Mouse (Mus musculus) gastrocnemius, postnatal 4 days (tissue): ENCODE measurements around the gene Cox6b2. TPM values are rescaled to one million over a fixed set of nuclear protein-coding genes. Genes with fewer than 3 reads are reported as not detected.
A peak's percentile ranks its signal among the peaks of the same experiment; 100 is the strongest.

Experiments used
- DNase-seq, 2 experiments: peaks; one replicate each; pipeline ENCODE4 v3.0.0; 2021 to 2022; ENCODE audit warnings: low spot score in 2 of 2, mixed read lengths in 2 of 2
- total RNA-seq, 2 experiments: library from RNA; stranded (reverse); gene quantifications; 2 replicates each; pipeline ENCODE4 v1.2.3; 2021

Cox6b2 gene
- total RNA-seq, 2 experiments from 2014 or later: 7.6 to 8.0 TPM

DNA sequence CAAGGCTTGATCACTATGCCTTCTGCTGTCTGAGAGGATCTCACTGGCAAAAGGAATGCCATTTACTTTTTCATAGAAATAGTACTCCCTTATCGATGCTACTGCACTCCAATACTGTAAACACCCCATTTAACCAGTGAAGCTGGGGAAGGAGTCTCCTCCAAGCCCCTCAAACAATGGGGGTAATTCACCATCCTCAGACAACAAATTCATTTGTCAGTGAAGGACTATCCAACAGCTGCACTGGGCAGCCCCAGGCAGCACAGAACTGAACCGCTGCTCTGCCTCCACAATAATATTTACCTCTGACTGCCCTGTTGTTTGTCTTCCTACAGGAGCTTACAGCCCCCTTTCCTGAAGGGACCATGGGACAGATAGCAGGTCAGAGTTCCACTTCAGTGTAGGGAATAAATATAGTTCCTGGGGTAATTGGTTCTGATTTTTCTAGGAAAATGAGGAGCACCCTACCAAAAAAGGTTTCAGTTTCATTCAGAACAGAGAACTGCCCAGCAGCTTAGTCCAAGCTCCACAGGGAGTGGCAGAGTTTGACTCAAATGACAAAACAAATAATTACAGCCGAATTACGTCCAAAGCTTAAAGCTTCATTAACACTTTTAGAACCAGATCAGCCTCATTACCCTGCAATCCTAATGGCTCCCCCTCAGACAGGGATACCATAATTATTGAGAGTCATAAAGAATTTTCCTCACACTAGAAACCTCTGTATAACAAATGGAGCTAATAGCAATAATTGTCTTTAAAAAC, 12.2 kb upstream of the Cox6b2 start:
- DNase-seq: no peak

DNA sequence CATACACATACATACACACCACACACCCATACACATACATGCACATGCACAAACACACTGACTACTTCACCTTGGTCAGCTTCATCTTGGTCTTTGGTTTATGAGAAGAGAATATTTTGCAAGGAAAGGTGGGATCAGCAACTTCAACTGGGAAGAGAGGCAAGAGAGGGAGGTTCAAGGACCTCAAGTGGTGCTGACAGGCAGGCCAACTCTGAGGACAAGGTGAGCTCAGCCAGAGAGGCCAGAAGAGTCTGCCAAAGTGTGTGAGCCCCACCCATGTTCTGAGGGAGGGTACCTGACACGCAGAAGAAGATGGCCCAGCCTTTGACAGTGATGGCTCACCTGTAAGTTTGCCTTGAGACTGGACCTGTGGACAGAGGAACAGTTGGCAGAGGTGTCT, 6.8 kb upstream of the Cox6b2 start:
- DNase-seq: no peak

DNA sequence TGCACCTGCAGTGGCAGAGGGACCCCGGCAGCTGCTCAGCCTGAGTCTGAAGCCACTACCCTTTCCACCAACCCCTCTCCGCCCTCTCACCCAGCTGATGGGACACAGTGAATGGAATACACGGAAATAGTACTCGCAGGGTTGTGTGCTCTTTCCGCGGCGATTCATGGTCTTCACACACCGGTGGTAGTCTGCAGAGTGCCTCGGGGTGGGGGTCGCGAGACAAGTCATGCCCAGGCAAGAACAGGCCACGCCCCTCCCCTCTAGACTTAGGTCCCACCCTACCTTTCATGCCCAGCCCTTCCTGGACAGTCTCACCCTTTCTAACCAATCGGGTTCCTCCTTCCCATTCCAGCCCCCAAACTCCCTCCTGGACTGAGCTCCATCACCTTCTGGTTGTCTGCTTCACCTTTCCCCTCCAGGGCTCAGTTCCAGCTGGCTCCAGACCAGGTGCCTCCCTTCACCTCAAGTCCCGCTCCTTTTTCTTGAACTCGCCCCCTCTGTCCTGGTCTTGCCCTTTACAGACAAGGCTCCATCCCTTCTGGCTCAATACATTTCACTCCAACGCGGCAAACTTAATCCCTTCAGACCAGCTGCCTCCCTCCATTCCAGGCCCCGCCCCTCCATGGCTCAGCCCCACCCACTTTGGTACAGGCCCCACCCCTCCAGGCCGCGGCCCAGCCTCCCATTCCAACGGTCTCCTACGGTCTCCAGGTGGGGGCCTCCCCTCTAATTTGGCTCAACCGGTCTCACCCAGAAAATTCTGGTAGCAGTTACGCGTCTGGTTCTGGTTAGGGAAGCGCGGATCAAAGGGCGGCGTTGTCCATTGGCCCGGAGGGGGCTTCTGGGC, 698 bp downstream of the Cox6b2 start:
- DNase-seq: peak in 1 of 2 experiments; percentile 43

DNA sequence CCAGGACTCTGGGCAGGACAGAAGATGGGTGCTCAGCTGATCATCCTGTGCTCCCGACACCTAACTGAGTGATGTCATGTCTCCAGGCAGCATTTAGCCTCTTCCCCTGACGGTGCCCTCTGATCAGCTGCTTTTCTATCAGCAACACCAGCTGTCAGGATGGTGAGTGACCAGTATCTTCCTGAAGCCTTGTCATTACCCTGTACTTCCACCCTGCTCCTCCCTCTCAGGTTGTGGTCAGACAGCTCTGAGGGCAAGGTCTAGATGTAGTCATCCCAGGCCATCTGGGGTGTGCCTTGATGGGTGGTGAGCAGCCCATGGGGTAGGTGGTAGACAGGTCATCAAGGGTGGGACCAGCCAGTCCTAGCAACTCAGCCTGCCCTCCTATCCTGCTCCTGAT, 3.7 kb downstream of the Cox6b2 start:
- no peak for DNase-seq

DNA sequence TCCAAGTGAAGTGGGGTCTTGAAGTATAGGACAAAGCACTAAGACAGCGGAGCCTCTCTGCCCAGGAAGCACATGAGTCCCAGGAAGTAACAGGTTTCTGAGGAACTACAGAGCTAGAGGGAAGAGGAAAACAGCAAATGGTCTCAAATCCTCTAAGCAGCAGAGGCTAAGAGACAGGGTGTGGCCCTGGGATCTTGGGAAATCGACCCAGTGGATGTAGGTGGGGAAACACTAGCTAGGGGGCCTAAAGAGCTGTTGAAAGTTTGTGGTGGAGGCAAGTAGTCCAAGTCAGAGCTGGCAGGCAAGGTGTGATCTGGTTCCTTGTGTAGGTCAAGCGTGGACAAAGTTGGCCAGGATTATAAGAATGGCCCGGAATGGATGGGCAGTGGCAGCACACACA, 4.6 kb downstream of the Cox6b2 start:
- DNase-seq: no peak

DNA sequence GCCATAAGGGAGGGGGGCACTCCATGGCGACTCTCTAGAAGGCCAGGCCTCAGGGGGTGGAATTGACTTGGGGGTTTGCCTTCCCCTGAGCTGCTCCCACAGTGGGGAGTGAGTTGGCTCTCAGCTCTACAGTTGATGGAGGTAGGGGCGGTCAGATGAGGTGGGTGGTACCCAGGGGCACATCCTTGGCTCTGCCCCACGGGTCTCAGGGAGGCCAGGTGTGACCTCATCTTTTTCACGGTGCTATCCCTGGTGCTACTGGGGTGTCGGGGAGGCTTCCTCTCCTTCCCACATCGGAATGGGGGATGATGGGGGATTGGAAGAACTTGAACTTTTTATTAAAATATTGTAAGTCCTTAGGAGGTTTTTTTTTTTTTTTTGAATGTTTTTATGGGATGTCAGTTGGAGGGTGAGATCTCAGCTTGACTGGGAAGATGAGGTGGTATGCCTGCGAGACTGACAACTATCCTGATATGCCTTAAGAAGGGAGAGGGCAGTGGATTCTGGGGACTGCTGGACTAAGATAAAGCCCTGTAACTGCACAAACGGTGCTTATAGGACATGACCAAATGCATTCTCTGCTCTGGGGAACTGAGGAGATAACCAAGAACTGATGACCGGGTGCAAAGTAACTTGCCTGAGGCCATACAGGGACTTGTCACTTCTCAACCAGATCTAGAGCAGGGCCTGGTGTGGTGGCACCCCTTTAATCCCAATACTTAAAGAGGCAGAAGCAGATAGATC, 5.6 kb downstream of the Cox6b2 start:
- DNase-seq: no peak

DNA sequence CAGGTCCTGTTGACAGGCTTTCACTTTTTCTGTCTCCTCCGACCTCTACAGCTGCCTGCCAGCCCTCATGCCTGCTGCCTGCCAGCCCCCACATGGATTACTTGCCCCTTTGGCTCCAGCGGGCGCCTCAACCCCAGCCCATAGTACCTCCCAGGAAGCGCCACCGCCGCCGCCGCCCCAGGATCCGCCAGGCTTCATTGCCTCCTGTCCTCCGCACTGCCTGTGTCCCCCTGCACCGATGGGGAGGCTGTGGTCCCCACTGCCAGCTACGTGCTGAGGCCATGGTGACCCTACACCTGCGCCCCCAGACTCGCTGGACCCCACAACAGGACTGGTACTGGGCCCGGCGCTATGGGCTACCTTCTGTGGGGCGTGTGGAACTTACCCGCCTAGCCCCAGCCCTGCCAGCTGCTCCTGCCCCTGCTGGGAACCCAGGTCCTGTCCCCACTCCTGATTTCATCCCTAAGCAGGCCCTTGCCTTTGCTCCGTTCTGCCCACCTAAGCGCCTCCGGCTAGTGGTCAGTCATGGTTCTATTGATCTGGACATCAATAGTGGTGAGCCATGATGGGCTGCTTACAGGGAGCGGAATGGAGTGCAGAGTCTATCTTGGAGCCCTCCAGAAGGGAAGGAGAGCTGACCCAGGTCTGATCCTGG, 6.4 kb downstream of the Cox6b2 start:
- no peak for DNase-seq

DNA sequence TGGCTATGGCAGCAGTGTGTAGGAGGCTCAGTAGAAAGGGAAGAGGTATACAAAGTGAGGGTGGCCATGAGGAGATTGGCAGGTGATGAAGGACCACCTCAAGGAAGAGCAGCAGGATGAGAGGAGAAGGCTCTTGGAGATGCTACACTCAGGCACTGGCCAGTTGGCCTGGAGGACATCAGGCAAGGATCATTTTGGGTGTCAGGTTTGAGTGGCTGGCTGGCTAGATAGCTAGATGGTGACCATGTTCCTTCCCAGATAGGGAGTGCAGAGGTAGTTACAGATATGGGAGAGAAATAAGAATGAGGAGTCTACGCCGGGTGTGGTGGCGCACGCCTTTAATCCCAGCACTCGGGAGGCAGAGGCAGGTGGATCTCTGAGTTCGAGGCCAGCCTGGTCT, 8.0 kb downstream of the Cox6b2 start:
- no peak for DNase-seq

DNA sequence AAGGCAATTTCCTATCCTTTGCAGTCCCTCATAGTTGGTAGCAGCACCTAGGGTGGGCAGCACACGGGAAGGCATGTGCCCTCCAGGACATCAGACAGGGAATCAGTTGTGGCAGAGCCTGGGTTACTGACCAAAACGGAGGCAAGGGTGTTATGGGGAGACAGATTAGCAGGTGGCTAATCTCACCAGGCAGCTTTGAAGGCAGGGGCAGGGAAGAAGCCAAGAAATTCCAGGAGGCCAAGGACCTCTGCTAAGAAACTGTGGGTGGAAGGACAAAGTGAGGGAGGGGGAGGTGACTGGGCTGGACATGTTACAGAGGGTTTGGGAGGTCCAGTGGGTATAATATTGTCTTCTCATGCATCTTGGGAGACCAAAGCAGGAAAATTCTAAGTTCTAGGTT, 9.5 kb downstream of the Cox6b2 start:
- no peak for DNase-seq

DNA sequence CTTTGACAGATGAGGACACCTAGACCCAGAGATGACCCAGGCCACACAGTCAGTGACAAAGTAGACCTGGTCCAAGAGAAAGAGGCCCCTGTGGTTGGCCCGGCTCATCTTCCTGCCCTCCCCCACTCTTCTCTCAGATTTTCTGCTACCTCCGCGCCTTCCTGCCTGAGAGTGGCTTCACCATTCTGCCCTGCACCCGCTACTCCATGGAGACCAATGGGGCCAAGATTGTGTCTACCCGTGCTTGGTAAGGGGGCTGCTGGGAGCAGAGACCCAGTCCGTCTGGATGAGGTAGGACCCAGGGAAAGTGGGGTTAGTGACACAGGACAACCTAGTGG, 10.4 kb downstream of the Cox6b2 start:
- no peak for DNase-seq

DNA sequence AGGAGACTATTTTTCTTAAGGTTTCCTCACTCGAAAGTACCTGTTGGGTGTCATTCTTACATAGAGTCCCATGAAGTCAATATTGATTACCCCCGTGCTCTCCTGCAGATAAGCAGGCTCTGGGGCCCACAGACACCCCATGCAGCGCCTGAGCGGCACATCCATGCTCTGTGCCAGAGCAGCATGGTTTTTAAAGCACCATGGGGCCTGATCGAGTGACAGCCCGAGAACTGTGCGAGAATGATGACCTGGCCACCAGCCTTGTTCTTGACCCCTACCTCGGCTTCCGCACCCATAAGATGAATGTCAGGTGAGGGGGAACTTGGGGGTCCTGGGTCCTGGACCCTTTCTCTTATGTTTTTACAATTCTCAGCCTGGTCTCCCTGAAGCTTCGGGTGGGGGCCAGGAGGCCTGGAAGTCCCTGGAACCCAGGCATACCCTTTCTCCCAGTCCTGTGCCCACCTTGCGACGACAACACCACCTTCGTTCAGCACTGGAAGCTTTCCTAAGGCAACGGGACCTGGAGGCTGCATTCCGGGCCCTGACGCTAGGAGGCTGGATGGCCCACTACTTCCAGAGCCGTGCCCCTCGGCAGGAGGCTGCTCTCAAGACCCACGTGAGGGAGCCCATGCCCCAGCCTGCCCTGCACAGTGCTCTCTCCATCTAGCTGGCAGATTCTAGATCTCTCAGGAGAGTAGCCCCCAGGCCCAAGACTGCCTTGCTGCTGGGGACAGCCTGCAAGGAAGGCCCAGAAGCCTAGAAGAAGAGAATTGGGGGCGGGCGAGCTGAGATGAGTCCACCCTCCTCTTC, 11.0 kb downstream of the Cox6b2 start:
- no peak for DNase-seq

DNA sequence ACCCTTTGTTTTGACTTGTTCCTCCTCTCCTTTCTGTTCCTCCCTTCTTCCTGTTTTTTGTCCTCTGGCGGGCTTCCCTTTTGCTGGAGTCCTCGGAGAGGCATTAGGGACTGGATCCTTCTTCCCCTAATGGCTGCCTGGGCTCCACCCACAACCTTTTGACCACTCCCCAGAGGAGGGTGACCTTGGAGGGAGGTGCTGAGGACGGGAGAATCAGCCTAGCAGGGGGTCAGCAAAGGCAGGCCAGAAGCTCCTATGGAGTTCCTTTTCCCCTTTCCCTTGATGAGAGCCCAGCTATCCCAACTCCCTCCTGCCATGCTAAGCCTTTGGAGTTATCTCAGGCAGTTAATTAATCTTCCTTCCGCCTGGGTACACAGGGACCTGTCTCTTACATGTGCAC, 11.7 kb downstream of the Cox6b2 start:
- DNase-seq: peak in 1 of 2 experiments; percentile 55

DNA sequence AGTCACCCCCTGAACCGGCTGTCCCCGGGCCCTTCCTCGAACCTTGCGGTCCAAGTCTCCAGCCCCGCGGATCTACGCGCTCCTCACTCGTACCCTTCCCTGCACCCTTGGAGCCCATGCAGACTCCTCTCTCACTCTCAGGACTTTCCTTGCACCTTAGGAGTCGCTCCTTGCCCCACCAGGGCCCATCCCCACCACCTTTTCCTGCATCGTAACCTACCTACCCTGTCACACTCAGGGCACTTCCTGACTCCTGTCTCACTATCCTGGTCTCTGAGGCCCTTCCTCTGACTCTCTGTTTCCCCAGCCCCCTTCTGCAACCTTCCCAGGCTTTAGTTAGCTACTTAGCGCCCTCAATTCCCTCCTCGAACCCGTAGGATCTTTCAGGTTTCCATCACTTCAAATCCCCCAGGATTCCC, 12.6 kb downstream of the Cox6b2 start:
- DNase-seq: no peak

DNA sequence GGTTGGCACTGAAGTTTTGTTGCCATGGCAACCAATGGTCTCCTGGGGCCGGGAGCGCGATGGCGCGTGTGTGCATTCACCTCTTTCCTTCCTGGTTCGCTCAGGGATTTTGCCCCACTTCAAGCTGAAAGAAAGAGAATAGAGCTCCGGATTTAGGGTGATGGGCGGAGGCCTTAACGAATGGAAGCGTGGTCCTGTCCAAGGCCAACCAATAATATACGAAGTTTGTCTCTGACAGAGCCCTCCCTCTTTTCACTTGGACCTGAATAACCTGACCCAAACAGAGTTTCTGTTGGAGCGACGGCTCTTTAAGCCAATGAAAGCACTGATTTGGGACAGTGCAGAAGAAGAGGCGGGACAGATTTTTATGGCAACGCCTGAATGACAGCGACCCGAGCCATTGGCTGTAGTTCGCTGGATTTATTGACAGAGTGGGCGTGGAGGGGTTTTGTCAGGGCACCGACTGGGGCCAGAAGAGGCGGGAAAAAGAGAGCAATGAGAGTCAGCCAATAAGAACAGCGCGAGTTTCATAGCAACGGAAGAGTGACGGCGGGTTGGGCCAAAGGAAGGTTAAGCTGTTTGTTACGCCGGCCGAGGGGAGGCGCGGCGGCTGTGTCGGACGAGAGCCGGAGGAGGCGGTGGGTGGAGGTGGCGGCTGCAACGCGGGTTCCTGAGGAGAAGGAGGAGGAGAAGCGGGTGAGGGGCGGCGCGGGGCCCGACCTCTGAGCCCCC, 13.2 kb downstream of the Cox6b2 start, which contains the start of gene Kmt5c:
TSS of gene Kmt5c (plus strand) at position 572 of the 732 bp plus-strand sequence.
- peak; percentile 87 to 97 for DNase-seq

DNA sequence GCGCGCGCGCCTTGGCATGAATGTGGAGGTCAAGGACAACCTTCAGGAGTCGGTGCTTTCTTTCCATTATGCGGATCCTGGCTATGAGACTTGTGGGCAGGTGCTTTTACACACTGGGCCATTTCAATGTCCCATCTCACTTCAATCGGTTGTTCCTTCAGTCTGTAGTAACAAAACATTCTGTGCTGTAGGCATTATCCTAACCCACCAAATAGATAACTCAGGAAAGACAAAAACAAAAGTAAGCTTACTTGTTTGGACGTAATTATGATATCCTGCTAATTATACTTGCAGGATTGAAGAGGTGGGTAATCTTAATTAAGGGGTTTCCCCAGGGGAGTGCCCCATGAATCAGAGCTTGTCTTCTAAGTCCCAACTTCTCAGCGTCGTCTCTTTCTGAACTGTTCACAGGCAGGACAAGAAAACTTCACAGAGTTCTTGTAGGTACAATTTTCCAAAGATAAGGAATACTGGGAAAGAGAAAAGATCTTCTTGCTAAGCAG, 13.8 kb downstream of the Cox6b2 start:
- DNase-seq: no peak

DNA sequence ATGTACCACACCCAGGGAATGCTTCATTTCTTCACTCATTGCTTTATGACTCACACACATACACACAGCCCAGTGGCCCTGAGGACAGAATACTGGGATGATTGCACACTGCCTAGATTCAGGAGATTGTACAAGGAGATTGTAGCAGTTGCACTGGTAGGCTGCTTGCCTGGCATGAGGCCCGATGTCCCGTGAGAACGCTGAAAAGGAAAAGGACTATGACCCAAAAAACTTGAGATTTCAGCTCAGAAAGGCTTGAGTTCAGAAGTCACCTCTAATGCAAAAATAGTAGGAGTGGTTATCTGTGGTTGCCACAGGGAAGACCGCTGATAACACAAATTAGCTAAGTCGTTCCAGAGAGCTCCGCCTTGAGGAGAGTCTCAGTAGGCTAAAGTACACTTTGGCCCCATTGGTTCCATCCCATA, 19.9 kb downstream of the Cox6b2 start:
- DNase-seq: no peak

DNA sequence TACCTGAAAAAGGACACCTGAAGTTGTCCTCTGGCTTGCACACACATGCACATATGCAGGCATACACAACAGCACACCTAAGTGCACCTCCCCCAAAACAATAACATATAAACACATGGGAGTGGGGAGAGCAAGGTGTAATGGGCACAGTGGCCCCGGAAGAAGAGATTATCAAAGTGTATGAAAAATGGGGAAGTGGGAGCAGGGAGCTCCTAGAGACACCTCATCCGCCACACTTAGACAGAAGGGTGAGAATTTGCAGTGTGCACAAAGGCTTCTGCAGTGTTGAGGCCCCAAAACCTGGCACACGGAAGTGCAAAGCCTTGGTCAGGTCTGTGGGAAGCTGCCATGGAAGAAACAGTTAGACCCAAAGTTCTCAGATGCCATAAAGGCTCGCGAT, 21.8 kb downstream of the Cox6b2 start:
- no peak for DNase-seq

DNA sequence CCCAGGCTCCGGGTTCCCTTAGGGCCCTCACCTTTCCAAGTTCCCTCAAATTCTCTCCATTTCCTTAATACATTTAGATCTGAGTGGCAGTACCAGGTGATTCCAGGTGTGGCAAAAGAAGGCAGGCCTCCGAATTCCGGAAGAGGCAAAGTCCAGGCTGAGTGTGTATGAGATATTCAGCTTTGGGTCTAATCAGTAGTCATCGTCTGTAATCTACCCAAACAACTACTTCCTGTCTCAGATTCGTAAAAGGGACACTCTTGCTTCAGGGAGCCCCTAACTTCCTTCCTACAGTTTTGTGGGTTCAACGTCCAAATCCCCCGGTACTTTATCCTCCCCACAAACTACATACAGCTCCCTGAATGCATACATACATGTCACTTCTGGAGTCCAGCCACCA, 27.7 kb downstream of the Cox6b2 start, which contains the start of gene Tmem150b:
TSS of gene Tmem150b (minus strand) at position 81 of the 400 bp plus-strand sequence.
- no peak for DNase-seq

DNA sequence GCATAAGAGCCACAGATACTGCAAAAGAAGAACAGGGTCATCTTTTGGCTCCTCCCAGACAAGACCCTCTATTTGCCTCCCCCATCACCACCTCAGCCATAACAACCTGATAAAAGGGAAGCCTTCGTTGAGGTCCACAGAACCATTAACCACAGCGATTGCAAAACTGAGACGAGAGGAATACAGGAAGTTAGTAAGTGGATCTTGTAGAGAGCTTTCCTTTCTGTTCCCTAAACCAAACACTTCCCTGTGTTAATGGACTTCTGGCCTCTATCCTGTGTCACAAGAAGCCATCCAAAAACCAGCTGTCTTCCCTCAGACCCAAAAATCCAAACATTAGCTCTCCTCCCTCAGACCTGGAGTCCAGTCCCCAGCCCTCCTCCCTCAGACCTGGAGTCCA, 28.5 kb downstream of the Cox6b2 start:
- no peak for DNase-seq
